Mouse (Mus musculus) liver, embryonic 14.5 days (tissue): ENCODE measurements around the gene Emc6. TPM values are rescaled to one million over a fixed set of nuclear protein-coding genes. Genes with fewer than 3 reads are reported as not detected.

Source experiments
- ATAC-seq: fragments of 200-750 bp; cut with Nextera tagmentation; 2 replicates; pipeline ENCODE4 v1.8.0; 2017; ENCODE audit warnings: moderate number of reproducible peaks, mild to moderate bottlenecking, moderate library complexity; ENCODE audit not compliant: insufficient read depth
- DNase-seq, 3 experiments: peaks; one replicate each; pipeline ENCODE4 v3.0.0-alpha.2; 2012 to 2013; ENCODE audit warnings: low read depth in 3 of 3, low spot score in 3 of 3
- H3K27ac ChIP-seq: fragments of 300-500 bp; sonication (generic); 2 replicates; pipeline ENCODE4 v1.5.1; 2014; ENCODE audit warnings: moderate library complexity, mild to moderate bottlenecking, control low read depth, inconsistent platforms
- H3K27me3 ChIP-seq: fragments of 300-500 bp; sonication (generic); 2 replicates; pipeline ENCODE4 v1.6.1; 2014; ENCODE audit warnings: mild to moderate bottlenecking, low read length, moderate library complexity; ENCODE audit not compliant: control insufficient read depth, insufficient read depth
- H3K36me3 ChIP-seq: fragments of 300-500 bp; sonication (generic); replicated peaks from 2 replicates; pipeline ENCODE4 v1.6.1; 2014; ENCODE audit warnings: low read depth; ENCODE audit not compliant: control insufficient read depth, insufficient read depth
- H3K4me1 ChIP-seq, 2 experiments: fragments of 200-500 bp in 1 of 2; fragments of 300-500 bp in 1 of 2; sonication (generic) in 1 of 2; replicated peaks; 2 replicates each; pipeline ENCODE4 v1.6.1; 2012 to 2014; ENCODE audit warnings: antibody characterized with exemption in 1 of 2, inconsistent platforms in 1 of 2, low read length in 1 of 2; ENCODE audit not compliant: control insufficient read depth in 2 of 2, insufficient read depth in 2 of 2
- H3K4me2 ChIP-seq: fragments of 300-500 bp; sonication (generic); 2 replicates; pipeline ENCODE4 v1.6.1; 2014; ENCODE audit warnings: low read depth, mild to moderate bottlenecking, control low read depth, moderate library complexity
- H3K4me3 ChIP-seq, 2 experiments: fragments of 200-500 bp in 1 of 2; fragments of 300-500 bp in 1 of 2; sonication (generic) in 1 of 2; 2 replicates each; pipeline ENCODE4 v1.5.1; 2012 to 2014; ENCODE audit warnings: low read depth in 2 of 2, low read length in 2 of 2, mild to moderate bottlenecking in 2 of 2, control low read depth in 1 of 2, inconsistent platforms in 1 of 2, moderate library complexity in 1 of 2; ENCODE audit not compliant: insufficient read depth in 1 of 2
- H3K9ac ChIP-seq: fragments of 300-500 bp; sonication (generic); replicated peaks from 2 replicates; pipeline ENCODE4 v1.6.1; 2014; ENCODE audit warnings: mild to moderate bottlenecking, control low read depth, moderate library complexity
- H3K9me3 ChIP-seq: fragments of 300-500 bp; sonication (generic); 2 replicates; pipeline ENCODE4 v1.6.1; 2016; ENCODE audit warnings: low read length, mixed read lengths; ENCODE audit not compliant: control insufficient read depth
- CTCF ChIP-seq: IDR thresholded peaks from 2 replicates; pipeline ENCODE4 v1.5.1; 2016; ENCODE audit warnings: antibody characterized with exemption, low read depth, control low read depth
- EP300 ChIP-seq: IDR thresholded peaks from 2 replicates; pipeline ENCODE4 v1.6.1; 2016; ENCODE audit warnings: antibody characterized with exemption, low read depth
- WGBS: fragments of 180-500 bp; shearing (Covaris S2); extraction: QIAGEN DNeasy Blood & Tissue Kit; methylation state at CpG from one replicate; pipeline ENCODE4 v1.1.7; 2014; ENCODE audit not compliant: insufficient replicate concordance; 5-methylcytosine and 5-hydroxymethylcytosine counted together
- polyA plus RNA-seq, 2 experiments: library from polyadenylated mRNA; depleted of rRNA in 1 of 2; stranded (reverse) in 1 of 2; unstranded in 1 of 2; fragments of >200 nt; fragmentation: Nextera tagmentation in 1 of 2; extraction: Ambion mirVana in 1 of 2; gene quantifications; 2 replicates each; pipeline versions ENCODE4 v1.2.1 to v1.2.3; 2012 to 2014

The Emc6 gene
- polyA plus RNA-seq, 2 experiments, result 40.1 to 80.3 TPM

- Histone ChIP-seq H3K9me3 (no peaks in the 10 kb centered on the region), H3K36me3 (no peaks in the 10 kb centered on the region), H3K4me2 (peak overlapping the region; percentile 81), H3K27me3 (no peaks in the 10 kb centered on the region), H3K27ac (no peak overlapping the region), H3K9ac (peak overlapping the region; percentile 88), H3K4me3 (peak overlapping the region; percentile 73 to 83), H3K4me1 (peaks cover 4 to 8% of the 10 kb centered on the region in 2 experiments)
- 0% methylated on average over 1 of the region's 1 CpGs for WGBS
- ATAC-seq, result no peak
- TF ChIP-seq CTCF (no peak), EP300 (no peak)
- no peak for DNase-seq
These were observed 21.4 kb upstream of the Emc6 start for GRCm38 (mm10) chr11:73198190-73198589.

GRCm38 (mm10) chr11:73194444-73194843, 17.6 kb upstream of the Emc6 start:
- Histone ChIP-seq H3K9ac (no peak overlapping the region), H3K27ac (no peak overlapping the region), H3K9me3 (no peaks in the 10 kb centered on the region), H3K27me3 (no peaks in the 10 kb centered on the region), H3K36me3 (no peaks in the 10 kb centered on the region; the same call in 1 of the 2 replicates), H3K4me2 (no peak overlapping the region), H3K4me3 (no peak overlapping the region), H3K4me1 (peaks cover 0 to 3% of the 10 kb centered on the region in 2 experiments; a peak in 2 of 4 replicates)
- DNase-seq (no peak), ATAC-seq (no peak)
- TF ChIP-seq CTCF (no peak), EP300 (no peak)
- 66% methylated on average over 2 of the region's 2 CpGs for WGBS

GRCm38 (mm10) chr11:73193047-73193446, 16.2 kb upstream of the Emc6 start:
- ATAC-seq (no peak), DNase-seq (no peak)
- WGBS, result 41% methylated on average over 6 of the region's 6 CpGs
- H3K4me2 ChIP-seq, result no peak overlapping the region
- no peak overlapping the region for H3K9ac ChIP-seq
- no peaks in the 10 kb centered on the region; a peak in 2 of 4 replicates for H3K4me1 ChIP-seq
- H3K36me3 ChIP-seq, result no peaks in the 10 kb centered on the region; the same call in 1 of the 2 replicates
- no peaks in the 10 kb centered on the region for H3K27me3 ChIP-seq
- H3K4me3 ChIP-seq, result no peak overlapping the region
- H3K9me3 ChIP-seq, result no peaks in the 10 kb centered on the region
- no peak overlapping the region for H3K27ac ChIP-seq
- TF ChIP-seq CTCF (no peak), EP300 (no peak)

GRCm38 (mm10) chr11:73187231-73187630, 10.4 kb upstream of the Emc6 start:
- no peaks in the 10 kb centered on the region for H3K4me1 ChIP-seq
- no peak for ATAC-seq
- H3K9ac ChIP-seq, result no peak overlapping the region
- TF ChIP-seq EP300, result no peak
- 67% methylated on average over 6 of the region's 6 CpGs for WGBS
- no peaks in the 10 kb centered on the region for H3K36me3 ChIP-seq
- no peak overlapping the region for H3K27ac ChIP-seq
- H3K4me2 ChIP-seq, result no peak overlapping the region
- no peaks in the 10 kb centered on the region for H3K9me3 ChIP-seq
- DNase-seq, result no peak
- H3K27me3 ChIP-seq, result no peaks in the 10 kb centered on the region
- H3K4me3 ChIP-seq, result no peak overlapping the region

- H3K4me1 ChIP-seq, result no peaks in the 10 kb centered on the region
- DNase-seq (no peak), ATAC-seq (no peak)
- no peak overlapping the region for H3K4me3 ChIP-seq
- no peaks in the 10 kb centered on the region for H3K27me3 ChIP-seq
- H3K9me3 ChIP-seq, result no peaks in the 10 kb centered on the region
- H3K9ac ChIP-seq, result no peak overlapping the region
- 71% methylated on average over 10 of the region's 10 CpGs for WGBS
- no peaks in the 10 kb centered on the region for H3K36me3 ChIP-seq
- no peak overlapping the region for H3K27ac ChIP-seq
- TF ChIP-seq EP300 (no peak), CTCF (no peak)
- no peak overlapping the region for H3K4me2 ChIP-seq
These were observed 9.2 kb upstream of the Emc6 start for GRCm38 (mm10) chr11:73185872-73186615.
